12 mouse cellular contexts compared by ENCODE assay signal in the genomic region with DNA sequence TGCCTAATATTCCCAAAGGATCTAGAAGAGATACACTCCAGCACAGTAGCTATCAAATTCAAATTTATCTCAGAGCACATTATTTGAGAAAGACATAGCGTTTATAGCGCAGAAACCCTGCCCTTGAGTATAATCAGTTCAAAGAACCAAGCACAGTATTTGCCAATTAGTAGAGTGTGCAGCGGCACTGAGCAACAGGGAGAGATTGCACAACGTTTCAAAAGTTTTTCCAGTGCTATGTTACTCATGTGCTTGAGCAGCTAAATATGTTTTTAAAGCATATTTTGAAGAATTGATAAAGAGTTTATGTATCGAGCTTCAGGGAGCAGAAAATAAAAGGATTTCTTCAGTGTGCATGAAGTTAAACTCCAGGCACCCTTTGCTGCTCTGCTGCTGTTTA.
DNase-seq lines count a peak whose midpoint lies in the region; ATAC-seq and TF ChIP-seq lines count a peak whose summit lies in the region.
"Had no signal": no experiment of that assay in that cellular context is flagged by ENCODE, and none has a peak within 500 bp of the region (broad histone marks: within the 10 kb centered on the region; RNA-seq: fewer than 3 reads in every experiment).

No protein-coding gene starts in this region.

- peak; percentile 32 for DNase-seq in gastrocnemius, adult 18-20 months (ENCODE audit: low spot score)
- DNase-seq in gastrocnemius, postnatal 25 days: no peak
- peak; percentile 55 for DNase-seq in lung, embryonic 14.5 days
- no peak for DNase-seq in lung, postnatal 10 days
- DNase-seq in frontal cortex, postnatal 36 days (ENCODE audit: low spot score in 2 of 2): no peak
- DNase-seq in layer of hippocampus, adult 8-10 months (ENCODE audit: low spot score in 2 of 2): no peak
- DNase-seq: cerebellum, adult 9-10 months; retina, postnatal 1 day had no signal

- TF ChIP-seq POLR2A in small intestine, adult 2 months (IDR thresholded peaks at IDR 0.05; ENCODE audit: low read depth, low read length): no peak

- H3K4me3 ChIP-seq in lung, embryonic 14.5 days (ENCODE audit: low read depth, low read length): peak overlapping the region; percentile 32
- H3K4me3 ChIP-seq in heart, embryonic 16.5 days (ENCODE audit: low read length): peak overlapping the region; percentile 50
- H3K4me3 ChIP-seq in small intestine, adult 2 months (ENCODE audit: low read depth, low read length): peak overlapping the region; percentile 58
- H3K4me3 ChIP-seq: hindbrain, embryonic 13.5 days had no signal

- WGBS in lung, embryonic 14.5 days: 24% methylated on average over 5 of the region's 5 CpGs
- WGBS in heart, embryonic 16.5 days: 60% methylated on average over 5 of the region's 5 CpGs
- 50% methylated on average over 5 of the region's 5 CpGs for WGBS in small intestine, adult 2 months

- H3K27ac ChIP-seq in lung, embryonic 14.5 days (ENCODE audit: low read depth): peak overlapping the region; percentile 81; the same call in 1 of the 2 replicates
- H3K27ac ChIP-seq in heart, embryonic 16.5 days (ENCODE audit: low read length): peak overlapping the region; percentile 17
- H3K27ac ChIP-seq in small intestine, adult 2 months (ENCODE audit: insufficient read depth, low read depth, low read length): peak overlapping the region; percentile 82
- H3K27ac ChIP-seq: hindbrain, embryonic 13.5 days had no signal

- no peaks in the 10 kb centered on the region for H3K36me3 ChIP-seq in lung, embryonic 14.5 days (ENCODE audit: insufficient read depth)
- no peaks in the 10 kb centered on the region for H3K36me3 ChIP-seq in heart, embryonic 16.5 days (ENCODE audit: control insufficient read depth, insufficient read depth)
- H3K36me3 ChIP-seq in small intestine, adult 2 months (ENCODE audit: control insufficient read depth, insufficient read depth, low read length): no peaks in the 10 kb centered on the region
- H3K36me3 ChIP-seq: hindbrain, embryonic 13.5 days had no signal

- H3K9me3 ChIP-seq in lung, embryonic 14.5 days (ENCODE audit: low read depth, low read length): no peaks in the 10 kb centered on the region
- H3K9me3 ChIP-seq in heart, embryonic 16.5 days (replicated peaks; ENCODE audit: control insufficient read depth, low read length): no peaks in the 10 kb centered on the region
- H3K9me3 ChIP-seq: hindbrain, embryonic 13.5 days had no signal

- H3K9ac ChIP-seq in lung, embryonic 14.5 days: peak overlapping the region; percentile 32; the same call in 1 of the 2 replicates
- H3K9ac ChIP-seq in heart, embryonic 16.5 days (ENCODE audit: low read length): peak overlapping the region; percentile 58
- H3K9ac ChIP-seq: hindbrain, embryonic 13.5 days had no signal

- H3K27me3 ChIP-seq in lung, embryonic 14.5 days (ENCODE audit: insufficient read depth, low read length): no peaks in the 10 kb centered on the region
- no peaks in the 10 kb centered on the region for H3K27me3 ChIP-seq in heart, embryonic 16.5 days (ENCODE audit: control insufficient read depth, insufficient read depth, low read length)
- no peaks in the 10 kb centered on the region for H3K27me3 ChIP-seq in small intestine, adult 2 months (ENCODE audit: control insufficient read depth, insufficient read depth, low read length)
- H3K27me3 ChIP-seq: hindbrain, embryonic 13.5 days had no signal

- H3K4me1 ChIP-seq in lung, embryonic 14.5 days (ENCODE audit: insufficient read depth): no peaks in the 10 kb centered on the region
- no peaks in the 10 kb centered on the region for H3K4me1 ChIP-seq in heart, embryonic 16.5 days (ENCODE audit: control insufficient read depth, insufficient read depth, low read length)
- no peaks in the 10 kb centered on the region for H3K4me1 ChIP-seq in small intestine, adult 2 months (ENCODE audit: control insufficient read depth, insufficient read depth, insufficient read length, low read length)
- H3K4me1 ChIP-seq: hindbrain, embryonic 13.5 days had no signal

- no peak for ATAC-seq in lung, embryonic 14.5 days (ENCODE audit: insufficient read depth)
- ATAC-seq in heart, embryonic 16.5 days (replicated peaks; ENCODE audit: extremely low read depth, insufficient read depth, low FRiP score): no peak
- ATAC-seq: forebrain, embryonic 16.5 days had no signal

- H3K4me2 ChIP-seq in lung, embryonic 14.5 days: peak overlapping the region; percentile 60
- peak overlapping the region; percentile 48 for H3K4me2 ChIP-seq in heart, embryonic 16.5 days (ENCODE audit: low read depth, low read length)
- H3K4me2 ChIP-seq: hindbrain, embryonic 13.5 days had no signal

- TF ChIP-seq CTCF in lung, embryonic 14.5 days (IDR thresholded peaks at IDR 0.05; ENCODE audit: low read depth): no peak
- TF ChIP-seq CTCF in small intestine, adult 2 months (IDR thresholded peaks at IDR 0.05; ENCODE audit: extremely low read depth, insufficient read length, insufficient replicate concordance, low read depth, low read length): no peak

Comparison
In these comparisons a context has a peak if more than half of its experiments do, and no peak if none do; other contexts are left out.
1. DNase-seq: peak in gastrocnemius, adult 18-20 months (single experiment) and lung, embryonic 14.5 days (single experiment); none in gastrocnemius, postnatal 25 days (single experiment), lung, postnatal 10 days (single experiment), frontal cortex, postnatal 36 days (0 of 2) and layer of hippocampus, adult 8-10 months (0 of 2).
2. H3K27ac ChIP-seq: peak in every context shown above with its lines; median percentile 82 in small intestine, adult 2 months; 81 in lung, embryonic 14.5 days; 17 in heart, embryonic 16.5 days.
3. Peak in every context shown above with its lines, with median percentiles within 50 percentile points of each other: H3K4me3 ChIP-seq.